Mouse (Mus musculus) erythroblast, embryonic 14.5 days (primary cell): ENCODE measurements around the gene Abca12.

ENCODE experiments used
- GATA1 ChIP-seq: IDR thresholded peaks from 2 replicates; pipeline ENCODE4 v1.6.1; 2012; ENCODE audit warnings: low read length, inconsistent platforms, mixed read lengths
- TAL1 ChIP-seq: IDR thresholded peaks from 3 replicates; pipeline ENCODE4 v1.6.1; 2012; ENCODE audit warnings: low read length, inconsistent platforms, mixed read lengths

GRCm38 (mm10) chr1:71235335-71235734 is 179.4 kb downstream of the Abca12 start:
- TF ChIP-seq GATA1 = no peak
- TF ChIP-seq TAL1 = no peak
